ENCODE assay signal across 35 mouse cellular contexts in genomic region chr1:128762076-128762475, GRCm38 (mm10).
"Had no signal": no experiment of that assay in that cellular context is flagged by ENCODE, and none has a peak within 500 bp of the region (broad histone marks: within the 10 kb centered on the region; RNA-seq: fewer than 3 reads in every experiment).

No protein-coding gene starts in this region.

- ATAC-seq: hindbrain, embryonic 16.5 days; hindbrain, postnatal 0 days; inflammation-experienced regulatory T-cells, adult 6 months; intestine, embryonic 15.5 days; intestine, embryonic 16.5 days; intestine, postnatal 0 days had no signal

- H3K27ac ChIP-seq: heart, embryonic 10.5 days; heart, embryonic 13.5 days; heart, embryonic 15.5 days; hindbrain, embryonic 10.5 days; hindbrain, embryonic 12.5 days; hindbrain, embryonic 13.5 days; hindbrain, embryonic 14.5 days; hindbrain, embryonic 15.5 days; hindbrain, postnatal 0 days; intestine, embryonic 15.5 days; kidney, embryonic 15.5 days; kidney, postnatal 0 days; layer of hippocampus, adult 2 months; left cerebral cortex, adult 2 months had no signal

- H3K4me1 ChIP-seq: heart, embryonic 10.5 days; heart, embryonic 13.5 days; heart, embryonic 15.5 days; hindbrain, embryonic 15.5 days; intestine, embryonic 15.5 days; kidney, embryonic 15.5 days had no signal

- H3K27me3 ChIP-seq: heart, embryonic 13.5 days; heart, embryonic 15.5 days; hindbrain, embryonic 12.5 days; hindbrain, embryonic 15.5 days; intestine, embryonic 15.5 days; kidney, embryonic 15.5 days had no signal

- H3K4me3 ChIP-seq: heart, embryonic 10.5 days; heart, embryonic 13.5 days; heart, embryonic 15.5 days; hindbrain, embryonic 10.5 days; hindbrain, embryonic 12.5 days; hindbrain, embryonic 13.5 days; hindbrain, embryonic 15.5 days; intestine, embryonic 15.5 days; kidney, embryonic 15.5 days; layer of hippocampus, adult 2 months; left cerebral cortex, adult 2 months had no signal

- DNase-seq: heart, postnatal 10 days; heart, postnatal 14 days; heart, postnatal 36 days; heart, postnatal 4 days; kidney, adult 11 months; kidney, adult 18-20 months; kidney, adult 2 months; kidney, adult 8-10 months; kidney, adult 9 months; kidney, postnatal 10 days; kidney, postnatal 14 days; kidney, postnatal 25 days; kidney, postnatal 36 days; kidney, postnatal 4 days; layer of hippocampus, adult 9-11 months; layer of hippocampus, postnatal 36 days had no signal

- H3K36me3 ChIP-seq: heart, embryonic 10.5 days; heart, embryonic 13.5 days; heart, embryonic 15.5 days; hindbrain, embryonic 10.5 days; hindbrain, embryonic 12.5 days; hindbrain, embryonic 13.5 days; hindbrain, embryonic 15.5 days; intestine, embryonic 15.5 days; kidney, embryonic 15.5 days had no signal

- H3K9me3 ChIP-seq: heart, embryonic 10.5 days; heart, embryonic 13.5 days; heart, embryonic 15.5 days; hindbrain, embryonic 10.5 days; hindbrain, embryonic 12.5 days; hindbrain, embryonic 13.5 days; hindbrain, embryonic 15.5 days; intestine, embryonic 15.5 days; kidney, embryonic 15.5 days had no signal

- H3K9ac ChIP-seq: heart, embryonic 13.5 days; heart, embryonic 15.5 days; hindbrain, embryonic 12.5 days; hindbrain, embryonic 13.5 days; hindbrain, embryonic 14.5 days; hindbrain, embryonic 15.5 days; intestine, embryonic 15.5 days; kidney, embryonic 15.5 days had no signal

- H3K4me2 ChIP-seq: heart, embryonic 11.5 days; heart, embryonic 13.5 days; heart, embryonic 15.5 days; hindbrain, embryonic 12.5 days; hindbrain, embryonic 13.5 days; hindbrain, embryonic 14.5 days; hindbrain, embryonic 15.5 days; intestine, embryonic 15.5 days; kidney, embryonic 15.5 days had no signal
